Mouse (Mus musculus) mature B cell (primary cell): ENCODE data around the gene Tpm3.

Experiments
- in situ Hi-C: fragments of 300-500 bp; cut with MboI; formaldehyde crosslinking; loops from 2 replicates; pipeline ENCODE4 v1.14.3; 2019

Tpm3 gene

DNA sequence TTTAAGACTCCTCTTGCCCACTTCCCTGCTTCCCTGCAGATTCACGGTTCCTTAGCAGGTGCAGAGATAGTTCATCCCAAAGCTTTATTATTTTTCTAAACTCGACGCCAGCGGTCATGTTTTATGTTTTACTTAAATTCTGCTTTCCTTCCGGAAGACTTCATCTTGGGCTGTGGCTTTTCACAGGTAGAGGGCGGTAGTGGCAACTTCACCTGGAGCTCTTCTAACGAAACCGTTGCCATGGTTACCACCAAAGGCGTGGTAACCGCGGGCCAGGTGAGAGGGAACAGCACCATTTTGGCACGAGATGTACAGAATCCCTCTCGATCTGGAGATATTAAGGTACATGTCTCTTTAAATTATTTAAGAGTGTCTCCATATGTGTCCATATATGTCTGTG, 64.2 kb downstream of the Tpm3 start:
- in situ Hi-C loops = no loop called here

DNA sequence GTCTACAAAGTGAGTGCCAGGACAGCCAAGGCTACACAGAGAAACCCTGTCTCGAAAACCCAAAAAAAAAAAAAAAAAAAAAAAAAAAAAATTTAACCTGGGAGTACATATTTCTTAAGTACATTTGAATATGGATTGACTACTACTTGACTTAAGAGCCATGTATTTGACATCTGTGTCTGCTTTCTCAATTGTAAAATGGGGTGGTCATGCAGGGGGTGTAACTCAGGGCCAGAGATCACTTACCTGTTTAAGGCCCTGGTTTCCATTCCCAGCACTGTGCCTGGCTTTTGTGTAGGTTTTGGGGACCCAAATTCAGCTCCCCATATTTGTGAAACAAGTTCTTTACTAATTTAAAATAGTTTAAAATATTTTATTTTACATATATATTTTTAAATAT, 65.2 kb downstream of the Tpm3 start:
- in situ Hi-C loops = no loop called here

GRCm38 (mm10) chr3:90139962-90140361, 67.5 kb downstream of the Tpm3 start:
- in situ Hi-C loops = no loop called here

- in situ Hi-C loops = no loop called here
Measured at GRCm38 (mm10) chr3:90145461-90145860, 73.0 kb downstream of the Tpm3 start.

DNA sequence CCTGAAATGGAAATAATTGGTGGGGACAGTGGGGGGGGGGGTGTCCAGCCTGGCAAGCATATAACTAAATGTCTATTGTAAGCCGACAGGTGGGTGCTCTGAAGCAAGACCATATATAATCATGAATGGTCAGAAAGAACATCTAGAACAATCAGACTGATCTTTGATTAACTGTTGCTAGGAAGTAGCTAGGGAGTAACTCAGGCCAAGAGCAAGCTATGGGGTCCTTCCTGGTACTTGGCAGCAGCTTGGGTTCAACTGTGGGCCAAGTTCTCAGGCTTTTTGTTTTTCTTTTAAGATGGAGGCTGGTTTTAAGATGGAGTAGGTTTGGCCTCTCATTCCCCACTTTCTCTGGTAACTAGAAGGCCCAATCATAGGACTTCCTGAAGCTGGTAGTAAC, 74.2 kb downstream of the Tpm3 start:
- in situ Hi-C loops = no loop called here
